Mouse (Mus musculus): Measurements from ENCODE around the gene Barx1. TPM values are rescaled to one million over a fixed set of nuclear protein-coding genes. Genes with fewer than 3 reads are reported as not detected.

Barx1 gene
- polyA plus RNA-seq (2015; fragmentation: Nextera tagmentation; extraction: Ambion mirVana) = 0.29 and 2.1 TPM in 2 replicates

GRCm38 (mm10) chr13:48662431-48663143 is at the start of gene Barx1:
Barx1 (plus strand) TSS chr13:48662998.
- H3K4me2 ChIP-seq (replicated peaks; ENCODE audit: low read depth) = peak within 1 kb of the TSS; percentile 62
- H3K36me3 ChIP-seq (ENCODE audit: control insufficient read depth, insufficient read depth) = no peaks in the 10 kb centered on the region
- ATAC-seq = no peak
- H3K4me3 ChIP-seq (ENCODE audit: low read depth, low read length) = peak within 1 kb of the TSS; percentile 34
- TF ChIP-seq CTCF (IDR thresholded peaks at IDR 0.05; ENCODE audit: low read depth) = no peak
- under 1% methylated on average over 46 of the region's 73 CpGs for WGBS
- H3K27ac ChIP-seq (ENCODE audit: low read depth, low read length) = no peak within 1 kb of the TSS
- H3K9me3 ChIP-seq (ENCODE audit: control insufficient read depth) = no peaks in the 10 kb centered on the region
- peaks cover 99% of the 10 kb centered on the region for H3K27me3 ChIP-seq (replicated peaks; ENCODE audit: control insufficient read depth, insufficient read depth, low read length)
- H3K4me1 ChIP-seq (replicated peaks; ENCODE audit: control insufficient read depth, insufficient read depth, low read length) = no peaks in the 10 kb centered on the region
- H3K9ac ChIP-seq (ENCODE audit: low read depth, low read length) = peak within 1 kb of the TSS; percentile 22; the same call in 1 of the 2 replicates

- WGBS = 94% methylated on average over 2 of the region's 2 CpGs
- no peak for ATAC-seq
These were observed 48.3 kb upstream of the Barx1 start for GRCm38 (mm10) chr13:48614525-48614924.

GRCm38 (mm10) chr13:48617774-48618173 is 45.0 kb upstream of the Barx1 start:
- no peak for TF ChIP-seq CTCF (IDR thresholded peaks at IDR 0.05; ENCODE audit: low read depth)
- no peak overlapping the region for H3K9ac ChIP-seq (ENCODE audit: low read depth, low read length)
- no peak overlapping the region for H3K4me2 ChIP-seq (replicated peaks; ENCODE audit: low read depth)
- no peak for ATAC-seq
- no peaks in the 10 kb centered on the region for H3K4me1 ChIP-seq (replicated peaks; ENCODE audit: control insufficient read depth, insufficient read depth, low read length)
- H3K36me3 ChIP-seq (ENCODE audit: control insufficient read depth, insufficient read depth) = no peaks in the 10 kb centered on the region
- no peak overlapping the region for H3K27ac ChIP-seq (ENCODE audit: low read depth, low read length)
- H3K27me3 ChIP-seq (replicated peaks; ENCODE audit: control insufficient read depth, insufficient read depth, low read length) = no peaks in the 10 kb centered on the region
- H3K9me3 ChIP-seq (ENCODE audit: control insufficient read depth) = 0 out of 2 replicates have a peak, but pooled peaks cover 9% of the 10 kb centered on the region
- no peak overlapping the region for H3K4me3 ChIP-seq (ENCODE audit: low read depth, low read length)

More at GRCm38 (mm10) chr13:48614525-48614924, 48.3 kb upstream of the Barx1 start:
- no peaks in the 10 kb centered on the region for H3K4me1 ChIP-seq (replicated peaks; ENCODE audit: control insufficient read depth, insufficient read depth, low read length)
- no peaks in the 10 kb centered on the region for H3K27me3 ChIP-seq (replicated peaks; ENCODE audit: control insufficient read depth, insufficient read depth, low read length)
- no peak overlapping the region for H3K4me3 ChIP-seq (ENCODE audit: low read depth, low read length)
- TF ChIP-seq CTCF (IDR thresholded peaks at IDR 0.05; ENCODE audit: low read depth) = no peak
- H3K27ac ChIP-seq (ENCODE audit: low read depth, low read length) = no peak overlapping the region
- H3K9ac ChIP-seq (ENCODE audit: low read depth, low read length) = no peak overlapping the region
- H3K36me3 ChIP-seq (ENCODE audit: control insufficient read depth, insufficient read depth) = no peaks in the 10 kb centered on the region
- H3K4me2 ChIP-seq (replicated peaks; ENCODE audit: low read depth) = no peak overlapping the region
- 0 out of 2 replicates have a peak, but pooled peaks cover 9% of the 10 kb centered on the region for H3K9me3 ChIP-seq (ENCODE audit: control insufficient read depth)

GRCm38 (mm10) chr13:48618890-48619289 is 43.9 kb upstream of the Barx1 start:
- H3K4me1 ChIP-seq (replicated peaks; ENCODE audit: control insufficient read depth, insufficient read depth, low read length) = no peaks in the 10 kb centered on the region
- H3K4me2 ChIP-seq (replicated peaks; ENCODE audit: low read depth) = no peak overlapping the region
- H3K9me3 ChIP-seq (ENCODE audit: control insufficient read depth) = 0 out of 2 replicates have a peak, but pooled peaks cover 9% of the 10 kb centered on the region
- no peak overlapping the region for H3K9ac ChIP-seq (ENCODE audit: low read depth, low read length)
- H3K27me3 ChIP-seq (replicated peaks; ENCODE audit: control insufficient read depth, insufficient read depth, low read length) = no peaks in the 10 kb centered on the region
- H3K4me3 ChIP-seq (ENCODE audit: low read depth, low read length) = no peak overlapping the region
- WGBS = 91% methylated on average over 4 of the region's 4 CpGs
- H3K27ac ChIP-seq (ENCODE audit: low read depth, low read length) = no peak overlapping the region
- no peak for TF ChIP-seq CTCF (IDR thresholded peaks at IDR 0.05; ENCODE audit: low read depth)
- H3K36me3 ChIP-seq (ENCODE audit: control insufficient read depth, insufficient read depth) = no peaks in the 10 kb centered on the region
- ATAC-seq = no peak

- Histone ChIP-seq H3K4me2 (replicated peaks; ENCODE audit: low read depth) (peak overlapping the region; percentile 85), H3K27ac (ENCODE audit: low read depth, low read length) (peak overlapping the region; percentile 41), H3K27me3 (replicated peaks; ENCODE audit: control insufficient read depth, insufficient read depth, low read length) (0 out of 2 replicates have a peak, but pooled peaks cover 3% of the 10 kb centered on the region), H3K36me3 (ENCODE audit: control insufficient read depth, insufficient read depth) (no peaks in the 10 kb centered on the region), H3K9ac (ENCODE audit: low read depth, low read length) (peak overlapping the region; percentile 69), H3K4me1 (replicated peaks; ENCODE audit: control insufficient read depth, insufficient read depth, low read length) (no peaks in the 10 kb centered on the region), H3K4me3 (ENCODE audit: low read depth, low read length) (peak overlapping the region; percentile 65), H3K9me3 (ENCODE audit: control insufficient read depth) (no peaks in the 10 kb centered on the region)
- TF ChIP-seq CTCF (IDR thresholded peaks at IDR 0.05; ENCODE audit: low read depth) = no peak
- WGBS = 1% methylated on average over 26 of the region's 26 CpGs
- ATAC-seq = no peak
These were observed 37.8 kb upstream of the Barx1 start for GRCm38 (mm10) chr13:48624968-48625398.

- Histone ChIP-seq H3K4me2 (replicated peaks; ENCODE audit: low read depth) (peak within 1 kb of the TSS; percentile 85), H3K27ac (ENCODE audit: low read depth, low read length) (peak within 1 kb of the TSS; percentile 41), H3K4me3 (ENCODE audit: low read depth, low read length) (peak within 1 kb of the TSS; percentile 65), H3K4me1 (replicated peaks; ENCODE audit: control insufficient read depth, insufficient read depth, low read length) (no peaks in the 10 kb centered on the region), H3K27me3 (replicated peaks; ENCODE audit: control insufficient read depth, insufficient read depth, low read length) (0 out of 2 replicates have a peak, but pooled peaks cover 3% of the 10 kb centered on the region), H3K9me3 (ENCODE audit: control insufficient read depth) (no peaks in the 10 kb centered on the region), H3K36me3 (ENCODE audit: control insufficient read depth, insufficient read depth) (no peaks in the 10 kb centered on the region), H3K9ac (ENCODE audit: low read depth, low read length) (peak within 1 kb of the TSS; percentile 69)
- peak; percentile 100 for ATAC-seq
- no peak for TF ChIP-seq CTCF (IDR thresholded peaks at IDR 0.05; ENCODE audit: low read depth)
- whole genome bisulfite sequencing = 2% methylated on average over 72 of the region's 76 CpGs
These were observed 37.2 kb upstream of the Barx1 start, which contains the start of gene Ptpdc1 for GRCm38 (mm10) chr13:48625433-48626184. Ptpdc1 (minus strand) TSS chr13:48625664.

Measured in intestine, postnatal 0 days (tissue).